Mouse (Mus musculus): ENCODE measurements around the gene Stard13.

- TF ChIP-seq POLR2A (IDR thresholded peaks at IDR 0.05; ENCODE audit: borderline replicate concordance, low read depth, low read length) (no peak), CTCF (IDR thresholded peaks at IDR 0.05; ENCODE audit: low read depth, low read length) (no peak)
Observed at GRCm38 (mm10) chr5:151059772-151060171, 173.9 kb downstream of the Stard13 start.
